Mouse (Mus musculus): Measurements from ENCODE around the gene Olfr1256. TPM values are rescaled to one million over a fixed set of nuclear protein-coding genes. Genes with fewer than 3 reads are reported as not detected.

Olfr1256 gene
- polyA plus RNA-seq (2012; ENCODE audit: low replicate concordance), result not detected in 2 replicates

DNA sequence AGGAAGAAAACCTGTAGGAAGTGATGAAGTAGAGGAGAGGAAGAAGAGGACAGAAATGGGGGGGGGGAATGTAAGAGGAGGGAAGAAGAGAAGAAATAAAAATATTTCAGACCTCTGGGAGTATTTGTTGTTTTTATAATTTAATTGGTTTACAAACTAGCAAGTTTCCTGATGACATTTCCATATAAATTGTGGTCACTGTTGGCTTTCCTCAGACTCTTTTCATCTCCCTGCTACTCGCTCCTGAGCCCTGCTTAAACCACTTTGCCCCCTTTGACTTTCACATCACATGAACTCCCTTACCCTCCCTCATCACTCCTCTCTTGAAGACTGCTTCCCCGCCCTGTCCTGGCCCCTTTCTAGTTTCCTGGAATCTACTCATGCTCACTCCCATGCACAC, at the start of gene Olfr1256:
Olfr1256 (minus strand) TSS at position 101 of the 400 bp plus-strand sequence.

DNA sequence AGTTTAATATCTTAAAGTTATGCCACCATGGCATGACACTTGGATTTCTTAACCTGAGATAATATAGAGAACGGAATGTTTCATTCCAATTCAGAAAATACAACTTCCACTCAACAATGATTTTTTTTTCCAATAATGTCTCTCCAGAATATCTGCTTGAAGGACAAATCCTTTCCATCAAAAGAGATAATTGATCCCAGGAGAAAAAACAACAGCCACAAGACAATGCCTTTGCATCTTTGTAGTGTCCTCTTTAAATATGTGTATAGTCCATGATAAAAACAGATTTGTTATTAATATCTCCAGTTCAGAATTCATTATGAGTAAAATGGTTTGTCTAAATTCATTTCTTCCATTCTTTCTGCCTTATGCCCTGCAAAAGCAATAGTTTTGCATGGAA, 36.8 kb upstream of the Olfr1256 start, which contains the start of gene Olfr1257:
Olfr1257 (plus strand) TSS at position 301 of the 400 bp plus-strand sequence.

DNA sequence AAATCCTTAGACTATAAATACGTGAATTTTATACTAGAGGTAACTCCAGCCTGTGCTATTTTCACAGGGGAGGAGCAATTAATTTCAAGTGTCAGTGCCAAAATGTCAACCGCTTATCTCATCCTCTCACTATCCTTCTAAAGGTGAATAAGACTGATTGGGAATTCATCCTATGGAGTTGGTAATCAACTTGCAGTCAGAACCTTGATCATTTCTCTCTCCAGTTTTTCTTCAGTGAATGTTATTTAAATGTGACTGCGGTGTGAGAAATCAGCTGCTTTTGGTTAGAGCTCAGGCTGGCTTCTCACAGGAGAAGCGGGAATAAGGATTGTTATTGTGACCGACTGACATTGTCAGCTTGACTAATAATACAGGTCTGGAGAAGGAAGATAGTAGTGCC, 6.8 kb upstream of the Olfr1256 start, which contains the start of gene Olfr48:
Olfr48 (minus strand) TSS at position 101 of the 400 bp plus-strand sequence.

DNA sequence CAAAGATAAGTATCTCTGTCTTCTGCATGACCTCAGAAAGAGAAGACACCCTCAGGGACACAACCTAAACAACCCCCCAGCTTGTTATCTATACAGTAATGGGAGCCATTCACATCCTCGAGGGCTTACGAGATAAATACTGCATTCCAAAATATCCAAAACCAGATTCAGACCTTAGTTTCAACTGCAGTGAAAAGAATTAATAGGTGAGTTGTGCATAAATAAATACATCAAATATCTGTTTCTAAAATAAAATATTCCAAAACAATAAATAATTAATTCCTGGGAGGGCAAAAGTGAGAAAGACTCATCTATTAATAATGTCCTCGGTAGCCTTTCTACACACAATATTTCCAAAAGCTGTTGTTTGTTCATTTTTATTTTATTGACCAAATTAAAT, 29.6 kb downstream of the Olfr1256 start, which contains the start of gene Olfr1255:
Olfr1255 (plus strand) TSS at position 301 of the 400 bp plus-strand sequence.

DNA sequence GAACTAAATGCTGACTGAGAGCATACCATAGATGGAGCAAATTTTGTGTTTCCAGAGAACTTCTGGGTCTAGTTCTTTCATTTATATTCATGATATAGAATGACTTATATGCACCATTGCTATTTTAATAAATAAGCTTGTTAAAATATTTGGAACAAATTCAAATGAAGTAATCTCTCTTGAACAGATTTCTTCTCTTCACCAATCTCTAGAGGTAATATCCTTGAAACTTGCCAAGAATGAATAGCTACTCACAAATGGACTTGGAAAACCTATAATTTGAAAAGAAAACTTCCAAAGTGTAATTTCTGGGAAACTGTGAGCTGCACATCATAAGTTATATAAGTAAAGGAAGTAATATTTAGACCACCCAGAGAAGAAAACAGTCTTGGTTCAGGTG, 47.8 kb downstream of the Olfr1256 start, which contains the start of gene Olfr1254:
Olfr1254 (minus strand) TSS at position 101 of the 400 bp plus-strand sequence.

Other genes with a start within 250 kb of the Olfr1256 start
- not detected in 2 replicates for gene Olfr1246, start 248.4 kb downstream of the Olfr1256 start, polyA plus RNA-seq (2012; ENCODE audit: low replicate concordance)
- not detected in 2 replicates for gene Olfr1247, start 227.4 kb downstream of the Olfr1256 start, polyA plus RNA-seq (2012; ENCODE audit: low replicate concordance)
- gene Olfr1248, start 223.3 kb downstream of the Olfr1256 start, polyA plus RNA-seq (2012; ENCODE audit: low replicate concordance), result not detected in 2 replicates
- gene Olfr1249, start 206.6 kb downstream of the Olfr1256 start, polyA plus RNA-seq (2012; ENCODE audit: low replicate concordance), result not detected in 2 replicates
- gene Olfr1250, start 180.1 kb downstream of the Olfr1256 start, polyA plus RNA-seq (2012; ENCODE audit: low replicate concordance), result not detected in 2 replicates
- not detected in 2 replicates for gene Olfr1251, start 169.6 kb downstream of the Olfr1256 start, polyA plus RNA-seq (2012; ENCODE audit: low replicate concordance)
- gene Olfr1252, start 116.5 kb downstream of the Olfr1256 start, polyA plus RNA-seq (2012; ENCODE audit: low replicate concordance), result not detected in 2 replicates
- gene Olfr1253, start 84.5 kb downstream of the Olfr1256 start, polyA plus RNA-seq (2012; ENCODE audit: low replicate concordance), result 0.05 TPM in 1 of 2 replicates, not detected in the other
- not detected in 2 replicates for gene Olfr1254, start 47.9 kb downstream of the Olfr1256 start, polyA plus RNA-seq (2012; ENCODE audit: low replicate concordance)
- not detected in 2 replicates for gene Olfr1255, start 29.5 kb downstream of the Olfr1256 start, polyA plus RNA-seq (2012; ENCODE audit: low replicate concordance)
- not detected in 2 replicates for gene Olfr48, start 6.7 kb upstream of the Olfr1256 start, polyA plus RNA-seq (2012; ENCODE audit: low replicate concordance)
- not detected in 2 replicates for gene Olfr1257, start 36.9 kb upstream of the Olfr1256 start, polyA plus RNA-seq (2012; ENCODE audit: low replicate concordance)
- gene Olfr1258, start 85.8 kb upstream of the Olfr1256 start, polyA plus RNA-seq (2012; ENCODE audit: low replicate concordance), result not detected in 2 replicates
- gene Olfr1259, start 107.1 kb upstream of the Olfr1256 start, polyA plus RNA-seq (2012; ENCODE audit: low replicate concordance), result not detected in 2 replicates
- not detected in 2 replicates for gene Olfr1260, start 132.8 kb upstream of the Olfr1256 start, polyA plus RNA-seq (2012; ENCODE audit: low replicate concordance)
- gene Olfr1261, start 149.7 kb upstream of the Olfr1256 start, polyA plus RNA-seq (2012; ENCODE audit: low replicate concordance), result not detected in 2 replicates
- gene Olfr1262, start 158.6 kb upstream of the Olfr1256 start, polyA plus RNA-seq (2012; ENCODE audit: low replicate concordance), result not detected in 2 replicates
- not detected in 2 replicates for gene Olfr1263, start 170.6 kb upstream of the Olfr1256 start, polyA plus RNA-seq (2012; ENCODE audit: low replicate concordance)
- gene Olfr1264, start 184.0 kb upstream of the Olfr1256 start, polyA plus RNA-seq (2012; ENCODE audit: low replicate concordance), result not detected in 2 replicates
- not detected in 2 replicates for gene Olfr1265, start 193.8 kb upstream of the Olfr1256 start, polyA plus RNA-seq (2012; ENCODE audit: low replicate concordance)
- not detected in 2 replicates for gene Olfr140, start 222.0 kb upstream of the Olfr1256 start, polyA plus RNA-seq (2012; ENCODE audit: low replicate concordance)